Mouse (Mus musculus): ENCODE results near the gene Atg4d.

DNA sequence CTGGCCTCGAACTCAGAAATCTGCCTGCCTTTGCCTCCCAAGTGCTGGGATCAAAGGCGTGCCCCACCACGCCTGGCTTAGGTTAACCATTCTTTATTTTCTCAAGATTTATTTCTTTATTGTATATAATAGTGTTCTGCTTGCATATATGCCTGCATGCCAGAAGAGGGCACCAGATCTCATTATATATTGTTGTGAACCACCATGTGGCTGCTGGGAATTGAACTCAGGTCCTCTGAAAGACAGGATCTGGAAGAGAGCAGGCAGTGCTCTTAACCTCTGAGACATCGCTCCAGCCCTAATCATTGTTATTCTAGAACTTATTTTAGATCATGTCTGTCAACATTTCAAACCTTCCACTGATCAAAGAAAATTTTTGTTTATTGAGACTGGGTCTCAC is 54.4 kb downstream of the Atg4d start:
- TF ChIP-seq CTCF (IDR thresholded peaks at IDR 0.05; ENCODE audit: extremely low read depth, insufficient read depth, low read length) (no peak), POLR2A (IDR thresholded peaks at IDR 0.05; ENCODE audit: extremely low read depth, insufficient read depth, low read length) (no peak)
